Mouse (Mus musculus) CD4-positive, CD25-positive, alpha-beta regulatory T cell, adult 4 months (primary cell): ENCODE results near the gene Fat3. TPM values are rescaled to one million over a fixed set of nuclear protein-coding genes. Genes with fewer than 3 reads are reported as not detected.

Source experiments
- ATAC-seq: one replicate; pipeline ENCODE4 v1.8.0; 2017
- polyA plus RNA-seq, 2 experiments: library from polyadenylated mRNA; unstranded; fragments of 100-300 nt; shearing (Covaris generic); gene quantifications; one replicate each; pipeline ENCODE4 v1.2.1; 2017

Fat3 gene
- polyA plus RNA-seq, 2 experiments from 2014 or later: 0.31 TPM; not detected in 1

DNA sequence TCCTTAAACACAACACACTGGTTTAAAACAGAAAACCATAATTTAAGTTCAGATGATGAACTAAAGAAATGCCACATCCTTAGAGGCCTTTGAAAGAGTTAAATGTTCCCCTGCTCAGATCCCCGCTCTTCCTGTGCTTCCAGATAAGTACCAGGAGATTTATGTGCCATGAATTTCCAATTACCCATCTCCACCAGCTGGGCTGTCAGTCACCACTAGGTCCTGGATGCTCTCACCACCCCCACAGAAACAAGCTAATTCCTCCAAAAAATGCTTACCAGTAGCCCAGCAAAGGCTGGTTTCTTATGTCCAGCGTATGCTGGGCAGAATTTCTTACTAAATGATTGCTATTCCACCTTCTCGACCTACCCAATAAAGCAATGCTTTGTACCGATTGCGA, 72.5 kb downstream of the Fat3 start:
- no peak for ATAC-seq

DNA sequence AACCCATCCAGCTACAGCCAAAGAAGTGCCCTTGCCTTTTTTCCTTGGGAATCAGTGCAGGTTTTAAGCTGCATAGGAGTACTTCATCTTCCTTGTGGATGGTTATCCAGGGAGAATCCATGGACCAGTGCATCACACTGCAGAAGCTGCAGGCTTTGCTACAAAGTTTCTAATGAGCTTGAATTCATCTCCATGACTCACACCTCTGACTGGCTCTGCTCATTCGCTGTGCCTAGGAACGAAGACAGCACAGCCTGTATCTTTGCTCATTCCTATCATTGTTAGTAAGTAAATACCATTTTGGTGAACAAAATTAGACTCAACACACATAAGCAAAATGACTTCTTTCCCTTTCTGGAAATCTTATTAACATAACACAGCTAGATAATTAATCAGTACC, 78.4 kb downstream of the Fat3 start:
- no peak for ATAC-seq

GRCm38 (mm10) chr9:16402815-16403214, 98.3 kb downstream of the Fat3 start:
- ATAC-seq: no peak

GRCm38 (mm10) chr9:16398734-16399686, 102.1 kb downstream of the Fat3 start:
- ATAC-seq: no peak

- ATAC-seq: no peak
Measured at GRCm38 (mm10) chr9:16389141-16389540, 111.9 kb downstream of the Fat3 start.

GRCm38 (mm10) chr9:16387527-16387926, 113.6 kb downstream of the Fat3 start:
- no peak for ATAC-seq

GRCm38 (mm10) chr9:16363713-16364112, 137.4 kb downstream of the Fat3 start:
- no peak for ATAC-seq

GRCm38 (mm10) chr9:16361811-16362210, 139.3 kb downstream of the Fat3 start:
- ATAC-seq: no peak

- no peak for ATAC-seq
Measured at GRCm38 (mm10) chr9:16356636-16357035, 144.4 kb downstream of the Fat3 start.

DNA sequence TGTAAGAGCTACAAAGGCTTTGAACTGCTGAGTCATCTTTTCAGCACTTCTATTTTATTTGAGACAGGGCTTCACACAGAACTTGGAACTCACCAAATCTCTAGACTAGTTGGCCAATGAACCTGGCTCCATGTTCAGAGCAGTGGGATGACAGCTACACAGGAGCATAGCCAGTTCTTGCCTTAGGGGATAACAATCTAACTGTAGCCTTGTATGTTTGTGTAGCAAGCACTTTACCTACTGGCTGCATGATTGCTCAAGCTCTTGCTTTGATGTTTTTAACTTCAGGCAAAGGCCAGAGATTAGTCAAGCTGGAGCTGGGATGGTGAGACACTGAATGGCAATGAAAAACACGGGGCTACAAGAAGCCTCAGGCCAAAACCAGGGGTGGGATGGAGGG, 146.2 kb downstream of the Fat3 start:
- no peak for ATAC-seq

DNA sequence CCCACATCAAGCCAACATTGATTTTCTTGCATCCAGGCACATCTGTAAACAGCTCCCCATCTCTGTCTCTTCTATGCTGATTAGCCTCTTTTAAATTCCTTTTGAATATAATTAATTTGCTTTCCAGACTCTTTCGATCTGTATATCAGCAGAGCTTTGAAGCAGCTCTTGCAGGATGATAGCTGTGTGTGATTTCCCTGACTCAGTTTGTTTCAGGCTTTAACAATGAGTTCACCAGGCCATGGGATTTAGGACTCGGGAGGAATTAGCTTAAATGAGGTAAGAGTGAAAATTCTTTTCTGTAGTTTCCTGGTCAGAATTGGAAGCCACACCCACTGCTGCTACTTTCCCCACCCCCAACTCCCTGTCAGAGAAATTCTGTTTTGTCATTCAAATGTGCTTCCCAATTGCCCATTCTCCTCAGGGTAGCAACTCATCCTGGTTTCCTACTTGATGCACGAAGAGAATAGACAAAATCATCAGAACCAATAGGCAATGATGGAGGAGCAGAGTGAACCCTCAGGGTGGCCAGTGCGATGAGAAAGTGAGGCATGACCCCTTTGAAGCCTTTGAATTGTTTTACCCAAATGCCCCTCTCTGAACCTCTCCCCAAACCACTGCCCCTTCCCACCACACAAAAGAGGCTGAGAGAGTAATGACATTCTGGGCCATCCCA, 147.9 kb downstream of the Fat3 start:
- ATAC-seq: no peak

- no peak for ATAC-seq
Measured at GRCm38 (mm10) chr9:16352486-16353048, 148.5 kb downstream of the Fat3 start.

GRCm38 (mm10) chr9:16344902-16345855, 155.9 kb downstream of the Fat3 start:
- ATAC-seq: no peak

DNA sequence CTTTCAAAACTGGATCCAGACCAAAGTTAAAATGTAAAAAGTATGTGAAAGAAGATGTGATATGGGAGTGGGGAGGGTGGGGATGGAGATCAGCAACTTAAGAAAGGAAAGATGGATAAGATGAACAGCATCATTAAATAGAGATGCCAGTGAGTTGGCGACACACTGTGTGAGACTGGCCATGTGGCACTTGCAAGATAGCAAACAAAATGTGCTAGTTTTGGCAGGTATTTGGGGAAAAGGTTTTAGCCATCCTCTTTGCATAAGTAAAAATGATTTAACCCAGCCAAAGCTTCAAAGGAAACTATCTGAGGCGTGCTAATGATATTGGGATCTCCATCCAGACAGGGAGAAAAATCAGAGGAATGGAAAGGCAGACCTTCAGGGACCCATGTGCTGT, 157.9 kb downstream of the Fat3 start:
- no peak for ATAC-seq

GRCm38 (mm10) chr9:16342577-16342976, 158.5 kb downstream of the Fat3 start:
- ATAC-seq: no peak

GRCm38 (mm10) chr9:16330290-16330984, 170.6 kb downstream of the Fat3 start:
- no peak for ATAC-seq

GRCm38 (mm10) chr9:16318957-16319356, 182.1 kb downstream of the Fat3 start:
- no peak for ATAC-seq

DNA sequence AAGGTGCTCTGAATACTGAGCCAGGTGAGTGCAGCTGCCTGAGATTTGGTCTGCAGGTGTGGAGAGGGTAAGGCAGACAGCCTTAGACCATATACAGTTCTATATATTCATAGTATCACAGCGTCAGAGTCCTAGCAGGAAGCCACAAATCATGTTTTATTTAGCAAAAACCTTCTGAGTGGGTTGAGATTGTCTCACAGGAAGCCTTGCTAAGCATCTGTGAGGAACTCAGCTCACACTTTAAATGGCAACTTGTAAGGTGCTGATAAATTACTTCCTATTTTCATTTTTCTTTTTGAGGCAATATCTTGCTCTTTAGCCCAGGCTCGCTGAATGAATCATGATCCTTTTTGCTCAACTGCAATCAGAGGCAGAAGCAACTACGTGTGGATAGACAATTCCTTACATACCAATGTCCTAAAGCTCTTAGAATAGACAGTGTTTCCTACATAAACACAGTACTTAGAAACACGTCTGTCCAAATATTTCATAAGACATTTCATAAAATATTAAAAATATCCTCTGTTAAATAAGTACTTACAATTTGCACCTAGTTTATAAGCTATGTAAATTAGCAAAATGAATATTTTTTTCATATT, 188.4 kb downstream of the Fat3 start:
- no peak for ATAC-seq

DNA sequence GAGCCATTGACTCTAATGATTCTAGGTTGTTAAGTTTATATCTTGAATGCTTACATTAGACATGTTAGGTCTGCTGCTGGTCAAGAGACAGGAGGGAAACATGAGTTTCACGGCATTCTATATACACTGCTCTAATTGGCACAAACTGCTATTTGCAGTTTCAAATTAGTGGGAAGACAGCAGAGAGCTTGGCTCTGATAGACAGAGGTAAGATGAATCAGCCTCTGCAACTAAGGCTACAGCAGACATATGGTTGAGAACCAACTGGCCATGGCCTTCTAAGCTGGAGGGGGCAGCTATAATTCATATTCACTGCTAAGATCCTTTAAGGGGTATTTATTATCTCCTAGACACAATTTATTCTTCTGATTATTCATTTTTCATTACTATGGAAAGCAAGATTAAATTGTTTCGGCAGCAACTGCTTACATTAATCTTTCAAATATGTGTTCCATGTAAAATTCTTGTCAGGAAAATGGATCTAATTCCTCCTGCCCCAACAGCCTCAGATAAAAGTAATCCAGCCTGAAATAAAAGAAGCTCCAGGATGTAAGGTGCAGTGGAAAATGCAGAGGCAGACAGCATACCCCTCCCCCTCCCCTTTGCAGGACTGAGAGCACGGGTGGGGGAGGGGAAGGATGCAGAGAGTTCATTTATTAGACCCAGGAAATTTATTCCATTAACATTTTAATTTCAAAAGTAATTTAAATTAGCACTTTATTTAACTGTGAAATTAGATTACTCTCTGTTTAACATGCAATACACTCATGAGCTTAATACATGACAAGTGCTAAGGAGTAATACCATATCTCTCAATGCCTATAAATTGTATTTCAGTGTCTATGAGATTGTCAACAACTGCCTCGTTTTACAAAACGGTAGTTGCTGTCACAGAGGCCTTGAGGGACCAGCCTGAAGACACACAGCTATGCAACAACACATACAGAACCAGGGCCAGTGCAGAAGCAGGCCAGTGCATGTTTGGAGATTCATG, 189.9 kb downstream of the Fat3 start:
- ATAC-seq: no peak

DNA sequence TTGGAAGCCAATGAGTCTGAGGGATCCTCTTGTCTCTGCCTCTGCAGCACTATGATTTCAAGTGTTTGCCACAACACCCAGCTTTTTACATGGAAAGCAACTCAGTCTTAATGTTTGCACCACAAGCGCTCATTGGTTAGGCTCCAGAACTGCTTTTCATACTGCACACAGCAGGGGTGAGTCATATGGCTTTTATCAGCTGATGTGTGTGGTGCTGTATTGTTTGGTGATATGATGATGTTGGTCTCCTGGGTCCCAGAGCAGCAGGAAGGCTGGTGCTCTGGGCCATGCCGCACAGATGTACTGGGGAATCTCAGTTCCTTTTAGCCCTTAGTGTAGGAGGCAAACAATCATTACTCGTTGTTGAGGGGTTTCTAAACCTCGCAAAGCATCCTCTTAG, 190.8 kb downstream of the Fat3 start:
- no peak for ATAC-seq
